Mouse (Mus musculus): ENCODE data around the gene Tex22. TPM values are rescaled to one million over a fixed set of nuclear protein-coding genes. Genes with fewer than 3 reads are reported as not detected.

Tex22 gene
- polyA plus RNA-seq, 1 experiment, result not detected

- no peak for TF ChIP-seq GATA1 (IDR thresholded peaks at IDR 0.05; ENCODE audit: low read length)
Measured at GRCm38 (mm10) chr12:113137260-113138213, 63.2 kb downstream of the Tex22 start.

DNA sequence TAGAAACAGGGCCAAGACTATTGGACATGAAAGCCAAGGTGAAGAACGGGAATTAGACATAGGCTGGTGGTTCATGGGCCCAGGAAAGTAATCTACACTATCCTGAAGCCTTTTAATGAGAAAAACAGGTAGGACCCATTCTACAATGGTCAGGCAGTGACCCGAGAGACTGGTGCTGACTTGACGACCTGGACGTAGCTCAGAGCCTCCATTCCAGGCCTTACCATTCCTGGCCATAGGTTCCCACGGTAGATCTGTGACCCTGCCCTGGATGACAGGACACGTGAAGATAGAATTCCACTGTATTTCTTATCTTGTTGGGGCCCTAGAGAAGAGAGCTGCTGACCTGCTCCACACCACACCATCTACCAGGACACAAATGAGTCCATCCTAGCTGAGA lies 64.0 kb downstream of the Tex22 start:
- TF ChIP-seq GATA1 (IDR thresholded peaks at IDR 0.05; ENCODE audit: low read length), result no peak

Other genes with a start within 250 kb of the Tex22 start
- gene Cdca4, start 245.1 kb upstream of the Tex22 start, polyA plus RNA-seq (2012), result 31.2 and 35.7 TPM in 2 replicates
- not detected in 2 replicates for gene Gpr132, start 206.3 kb upstream of the Tex22 start, polyA plus RNA-seq (2012)
- gene Jag2, start 144.7 kb upstream of the Tex22 start, polyA plus RNA-seq (2012), result 0.55 and 0.84 TPM in 2 replicates
- 12.4 and 13.5 TPM in 2 replicates for gene Nudt14, start 132.4 kb upstream of the Tex22 start, polyA plus RNA-seq (2012)
- gene Btbd6, start 98.0 kb upstream of the Tex22 start, polyA plus RNA-seq (2012), result 75.1 and 103 TPM in 2 replicates
- gene Brf1, start 73.8 kb upstream of the Tex22 start, polyA plus RNA-seq (2012), result 35.6 and 40.2 TPM in 2 replicates
- gene Pacs2, start 60.0 kb upstream of the Tex22 start, polyA plus RNA-seq (2012), result 22.1 and 24.7 TPM in 2 replicates
- 336 and 385 TPM in 2 replicates for gene Mta1, start 23.8 kb downstream of the Tex22 start, polyA plus RNA-seq (2012)
- gene Crip2, start 65.7 kb downstream of the Tex22 start, polyA plus RNA-seq (2012), result 12.7 and 16.8 TPM in 2 replicates
- gene Crip1, start 71.8 kb downstream of the Tex22 start, polyA plus RNA-seq (2012), result 43.8 and 46.3 TPM in 2 replicates
- gene Tedc1, start 81.9 kb downstream of the Tex22 start, polyA plus RNA-seq (2012), result 25.3 and 32.0 TPM in 2 replicates
- gene Tmem121, start 111.4 kb downstream of the Tex22 start, polyA plus RNA-seq (2012), result not detected in 2 replicates

Data from G1E-ER4 (cell line).